Mouse (Mus musculus) heart, embryonic 16.5 days (tissue): ENCODE results near the gene Otub1. TPM values are rescaled to one million over a fixed set of nuclear protein-coding genes. Genes with fewer than 3 reads are reported as not detected.

Source experiments
- ATAC-seq: fragments of 200-750 bp; cut with Nextera tagmentation; replicated peaks from 2 replicates; pipeline ENCODE4 v1.8.0; 2017; ENCODE audit warnings: moderate number of reproducible peaks; ENCODE audit not compliant: insufficient read depth, low FRiP score; ENCODE audit errors: extremely low read depth
- H3K27ac ChIP-seq: fragments of 300-500 bp; sonication (generic); 2 replicates; pipeline ENCODE4 v1.5.1; 2014; ENCODE audit warnings: mild to moderate bottlenecking, low read length, control low read depth, moderate library complexity
- H3K27me3 ChIP-seq: fragments of 300-500 bp; sonication (generic); 2 replicates; pipeline ENCODE4 v1.6.1; 2014; ENCODE audit warnings: low read length, mixed read lengths; ENCODE audit not compliant: control insufficient read depth, insufficient read depth
- H3K36me3 ChIP-seq: fragments of 300-500 bp; sonication (generic); 2 replicates; pipeline ENCODE4 v1.6.1; 2014; ENCODE audit not compliant: control insufficient read depth, insufficient read depth
- H3K4me1 ChIP-seq: fragments of 300-500 bp; sonication (generic); 2 replicates; pipeline ENCODE4 v1.6.1; 2014; ENCODE audit warnings: low read length, mixed read lengths; ENCODE audit not compliant: control insufficient read depth, insufficient read depth
- H3K4me2 ChIP-seq: fragments of 300-500 bp; sonication (generic); 2 replicates; pipeline ENCODE4 v1.6.1; 2014; ENCODE audit warnings: low read depth, mild to moderate bottlenecking, control low read depth, low read length
- H3K4me3 ChIP-seq: fragments of 300-500 bp; sonication (generic); 2 replicates; pipeline ENCODE4 v1.5.1; 2014; ENCODE audit warnings: mild to moderate bottlenecking, control low read depth, low read length
- H3K9ac ChIP-seq: fragments of 300-500 bp; sonication (generic); 2 replicates; pipeline ENCODE4 v1.6.1; 2014; ENCODE audit warnings: low read length, control low read depth
- H3K9me3 ChIP-seq: fragments of 300-500 bp; sonication (generic); replicated peaks from 2 replicates; pipeline ENCODE4 v1.6.1; 2016; ENCODE audit warnings: low read length; ENCODE audit not compliant: control insufficient read depth
- WGBS: fragments of 180-500 bp; shearing (Covaris S2); extraction: QIAGEN DNeasy Blood & Tissue Kit; methylation state at CpG from one replicate; pipeline ENCODE4 v1.1.7; 2014; 5-methylcytosine and 5-hydroxymethylcytosine counted together
- polyA plus RNA-seq: library from polyadenylated mRNA; unstranded; fragments of >200 nt; fragmentation: Nextera tagmentation; extraction: Ambion mirVana; gene quantifications from 2 replicates; pipeline ENCODE4 v1.2.1, GENCODE M21; 2015

Otub1 gene
- 140 and 141 TPM in 2 replicates for polyA plus RNA-seq

GRCm38 (mm10) chr19:7205753-7206736 is at the start of gene Otub1:
Gene Otub1 (minus strand): TSS chr19:7206316.
- no peaks in the 10 kb centered on the region for H3K9me3 ChIP-seq
- H3K27ac ChIP-seq = peak within 1 kb of the TSS; percentile 99
- H3K4me1 ChIP-seq = peaks cover 24% of the 10 kb centered on the region
- H3K36me3 ChIP-seq = peaks cover 20% of the 10 kb centered on the region
- ATAC-seq = peak; percentile 98
- WGBS = under 1% methylated on average over 73 of the region's 79 CpGs
- peak within 1 kb of the TSS; percentile 92 for H3K9ac ChIP-seq
- H3K4me2 ChIP-seq = peak within 1 kb of the TSS; percentile 60
- no peaks in the 10 kb centered on the region for H3K27me3 ChIP-seq
- peak within 1 kb of the TSS; percentile 95 for H3K4me3 ChIP-seq

- H3K9ac ChIP-seq = no peak overlapping the region
- no peak overlapping the region for H3K4me3 ChIP-seq
- H3K4me2 ChIP-seq = no peak overlapping the region
- ATAC-seq = no peak
- WGBS = 71% methylated on average over 3 of the region's 3 CpGs
- no peaks in the 10 kb centered on the region for H3K9me3 ChIP-seq
- no peak overlapping the region for H3K27ac ChIP-seq
- no peaks in the 10 kb centered on the region for H3K36me3 ChIP-seq
- H3K4me1 ChIP-seq = peaks cover 4% of the 10 kb centered on the region; the same call in 1 of the 2 replicates
- H3K27me3 ChIP-seq = no peaks in the 10 kb centered on the region
Observed at GRCm38 (mm10) chr19:7246021-7246420, 39.9 kb upstream of the Otub1 start.

DNA sequence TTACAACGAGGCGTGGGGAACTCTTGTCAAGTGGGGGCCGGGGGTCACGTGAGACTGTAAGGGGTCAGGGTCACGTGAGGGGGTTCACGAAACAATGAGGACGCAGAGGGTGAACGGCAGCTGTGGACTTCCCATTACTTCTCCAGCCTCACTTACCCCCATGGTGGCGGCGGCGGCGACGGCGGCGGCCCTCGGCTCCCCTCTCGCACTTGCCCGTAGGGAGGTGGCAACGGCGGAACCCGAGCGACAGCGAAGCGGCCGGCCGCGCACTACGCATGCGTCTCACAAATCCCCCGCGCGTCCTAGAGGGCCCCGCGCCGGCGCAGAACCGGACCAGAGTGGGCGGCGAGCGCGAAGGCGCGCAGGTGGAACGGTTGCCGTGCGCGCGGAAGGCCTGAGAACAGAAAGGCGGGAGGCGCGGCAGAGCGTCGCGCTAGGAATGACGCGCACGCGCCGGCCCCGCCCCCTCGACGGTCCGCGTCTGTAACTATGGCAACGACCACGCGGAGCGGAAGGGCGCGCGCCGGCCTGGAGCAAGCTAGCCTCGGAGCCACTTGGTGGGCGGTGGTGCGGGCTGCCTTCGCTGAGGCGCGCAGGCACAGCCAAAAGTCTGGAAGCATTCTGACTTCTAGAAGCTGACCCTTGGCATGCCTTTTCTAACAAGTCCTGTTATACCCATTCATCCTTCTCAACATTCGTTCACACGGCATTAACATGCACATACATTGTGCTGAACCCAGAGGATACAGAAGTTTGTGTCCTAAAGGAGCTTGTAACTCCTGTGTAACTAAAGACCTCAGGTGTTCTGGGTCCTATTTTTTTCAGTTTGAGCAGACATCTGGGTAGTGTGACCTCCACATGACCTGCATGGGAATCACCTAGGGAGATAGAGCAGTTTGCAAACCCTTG is 34.9 kb upstream of the Otub1 start, which contains the start of gene Naa40:
Gene Naa40, minus strand, starts transcription at position 402 of the 909 bp plus-strand sequence.
- Histone ChIP-seq H3K27me3 (no peaks in the 10 kb centered on the region), H3K9me3 (no peaks in the 10 kb centered on the region), H3K9ac (peak within 1 kb of the TSS; percentile 80), H3K27ac (peak within 1 kb of the TSS; percentile 94), H3K36me3 (peaks cover 18% of the 10 kb centered on the region), H3K4me2 (peak within 1 kb of the TSS; percentile 67), H3K4me3 (peak within 1 kb of the TSS; percentile 87), H3K4me1 (peaks cover 20% of the 10 kb centered on the region)
- under 1% methylated on average over 79 of the region's 80 CpGs for WGBS
- peak; percentile 94 for ATAC-seq

GRCm38 (mm10) chr19:7240291-7240690 is 34.2 kb upstream of the Otub1 start:
- under 1% methylated on average over 13 of the region's 13 CpGs for WGBS
- Histone ChIP-seq H3K27me3 (no peaks in the 10 kb centered on the region), H3K36me3 (peaks cover 18% of the 10 kb centered on the region), H3K27ac (peak overlapping the region; percentile 94), H3K4me1 (peaks cover 20% of the 10 kb centered on the region), H3K4me3 (peak overlapping the region; percentile 87), H3K9ac (peak overlapping the region; percentile 80), H3K4me2 (peak overlapping the region; percentile 67), H3K9me3 (no peaks in the 10 kb centered on the region)
- peak; percentile 4; the same call in 1 of the 2 replicates for ATAC-seq

DNA sequence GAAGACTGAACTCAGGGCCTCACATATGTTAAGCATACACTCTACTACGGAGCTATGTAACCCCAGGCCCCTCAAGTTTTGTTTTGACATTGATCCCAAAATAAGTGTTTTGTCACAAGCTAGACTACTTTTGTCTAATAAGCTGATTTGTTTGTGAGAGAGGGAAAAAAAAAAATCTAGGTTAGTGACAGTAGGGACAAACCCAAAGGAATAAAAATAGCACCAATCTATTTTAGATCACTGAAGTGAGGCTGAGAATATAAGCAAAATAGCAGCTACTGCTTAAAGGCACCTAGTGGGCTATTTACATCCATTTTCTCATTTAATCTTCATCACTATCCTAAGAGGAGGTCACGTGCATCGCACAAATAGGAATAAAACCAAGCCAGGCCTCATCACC is 33.5 kb upstream of the Otub1 start:
- H3K4me1 ChIP-seq = peaks cover 20% of the 10 kb centered on the region
- no peak overlapping the region for H3K27ac ChIP-seq
- H3K36me3 ChIP-seq = peaks cover 19% of the 10 kb centered on the region
- H3K4me3 ChIP-seq = peak overlapping the region; percentile 87
- WGBS = 80% methylated on average over 3 of the region's 3 CpGs
- H3K9ac ChIP-seq = peak overlapping the region; percentile 80
- no peaks in the 10 kb centered on the region for H3K9me3 ChIP-seq
- H3K27me3 ChIP-seq = no peaks in the 10 kb centered on the region
- H3K4me2 ChIP-seq = peak overlapping the region; percentile 67
- no peak for ATAC-seq

DNA sequence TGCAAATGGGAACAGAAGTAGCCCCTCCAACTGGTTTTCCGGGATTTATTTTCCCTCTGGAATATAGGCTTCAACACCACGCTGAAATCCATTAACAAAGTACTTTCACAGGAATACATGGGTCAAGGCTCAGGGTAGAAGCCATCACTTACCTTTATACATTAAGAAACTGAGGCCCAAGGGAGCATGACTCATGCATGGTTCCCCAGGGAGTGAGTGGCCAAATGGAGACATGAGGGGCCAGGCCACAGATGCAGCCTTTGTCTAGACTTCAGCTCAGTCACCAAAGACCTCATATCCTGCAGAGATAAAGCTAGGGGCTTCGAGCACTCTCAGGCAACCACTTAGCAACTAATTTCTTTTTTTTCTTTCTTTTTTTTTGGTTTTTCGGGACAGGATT is 30.6 kb upstream of the Otub1 start:
- H3K9me3 ChIP-seq = no peaks in the 10 kb centered on the region
- no peak overlapping the region for H3K4me3 ChIP-seq
- H3K9ac ChIP-seq = no peak overlapping the region
- no peak overlapping the region for H3K27ac ChIP-seq
- peaks cover 38% of the 10 kb centered on the region for H3K36me3 ChIP-seq
- WGBS = 85% methylated on average over 4 of the region's 4 CpGs
- no peak for ATAC-seq
- H3K4me1 ChIP-seq = peaks cover 20% of the 10 kb centered on the region
- no peak overlapping the region for H3K4me2 ChIP-seq
- no peaks in the 10 kb centered on the region for H3K27me3 ChIP-seq

DNA sequence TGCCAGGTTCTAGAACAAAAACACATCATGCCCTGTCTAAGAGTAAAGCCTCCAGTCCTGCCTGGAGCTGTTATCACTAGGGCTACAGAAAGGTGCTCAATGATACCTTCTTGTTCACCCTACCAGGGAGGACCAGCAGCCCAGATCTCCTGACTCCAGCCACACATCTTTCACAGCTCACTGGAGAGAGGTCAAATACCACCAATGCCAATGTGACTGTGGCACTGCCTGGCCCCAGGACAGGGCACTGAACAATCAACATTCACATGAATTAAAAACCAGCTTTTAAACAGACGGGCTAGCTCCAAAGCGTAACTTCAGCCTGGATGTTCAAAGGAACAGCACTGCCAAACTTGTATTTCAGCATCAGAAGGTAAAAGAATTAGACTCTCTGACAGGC is 29.9 kb upstream of the Otub1 start:
- no peak for ATAC-seq
- peaks cover 17% of the 10 kb centered on the region; the same call in 1 of the 2 replicates for H3K4me1 ChIP-seq
- no peak overlapping the region for H3K4me3 ChIP-seq
- peaks cover 43% of the 10 kb centered on the region for H3K36me3 ChIP-seq
- H3K9me3 ChIP-seq = no peaks in the 10 kb centered on the region
- WGBS = 97% methylated on average over 2 of the region's 2 CpGs
- no peaks in the 10 kb centered on the region for H3K27me3 ChIP-seq
- H3K27ac ChIP-seq = no peak overlapping the region
- H3K9ac ChIP-seq = no peak overlapping the region
- no peak overlapping the region for H3K4me2 ChIP-seq

- H3K9me3 ChIP-seq = no peaks in the 10 kb centered on the region
- no peak overlapping the region for H3K4me2 ChIP-seq
- H3K27ac ChIP-seq = no peak overlapping the region
- H3K36me3 ChIP-seq = peaks cover 48% of the 10 kb centered on the region
- peaks cover 17% of the 10 kb centered on the region; the same call in 1 of the 2 replicates for H3K4me1 ChIP-seq
- H3K27me3 ChIP-seq = no peaks in the 10 kb centered on the region
- no peak overlapping the region for H3K9ac ChIP-seq
- WGBS = 95% methylated on average over 9 of the region's 9 CpGs
- ATAC-seq = no peak
- H3K4me3 ChIP-seq = no peak overlapping the region
Observed at GRCm38 (mm10) chr19:7235461-7235860, 29.3 kb upstream of the Otub1 start.
